Mouse (Mus musculus) cortical plate, adult 2 months (tissue): ENCODE data around the gene Naa15. TPM values are rescaled to one million over a fixed set of nuclear protein-coding genes. Genes with fewer than 3 reads are reported as not detected.

ENCODE experiments used
- H3K27ac ChIP-seq: fragments of 200-500 bp; 2 replicates; pipeline ENCODE4 v1.5.1; 2012; ENCODE audit warnings: low read length, control low read depth, inconsistent platforms; ENCODE audit not compliant: insufficient read depth
- H3K4me1 ChIP-seq: fragments of 200-500 bp; 2 replicates; pipeline ENCODE4 v1.6.1; 2011; ENCODE audit warnings: low read length; ENCODE audit not compliant: control insufficient read depth, insufficient read depth
- H3K4me3 ChIP-seq: fragments of 200-500 bp; 2 replicates; pipeline ENCODE4 v1.5.1; 2011; ENCODE audit warnings: mild to moderate bottlenecking, low read length, control low read depth; ENCODE audit not compliant: insufficient read depth
- CTCF ChIP-seq: fragments of 200-500 bp; IDR thresholded peaks from 2 replicates; pipeline ENCODE4 v1.5.1; 2011; ENCODE audit warnings: mild to moderate bottlenecking, control low read depth, low read length; ENCODE audit not compliant: insufficient read depth; ENCODE audit errors: extremely low read depth
- POLR2A ChIP-seq: fragments of 200-500 bp; IDR thresholded peaks from 2 replicates; pipeline ENCODE4 v1.6.1; 2011; ENCODE audit warnings: mild to moderate bottlenecking, low read length, control low read depth; ENCODE audit not compliant: insufficient read depth; ENCODE audit errors: extremely low read depth
- polyA plus RNA-seq: library from polyadenylated mRNA; depleted of rRNA; stranded (reverse); fragments of >200 nt; gene quantifications from 2 replicates; pipeline ENCODE4 v1.2.3, GENCODE M21; 2012; rRNA removed

The Naa15 gene
- polyA plus RNA-seq: 20.7 and 22.2 TPM in 2 replicates

GRCm38 (mm10) chr3:51415098-51416072 lies at the start of gene Naa15:
Gene Naa15 (plus strand): TSS chr3:51415148.
- TF ChIP-seq CTCF: no peak
- peak; percentile 60 for TF ChIP-seq POLR2A
- Histone ChIP-seq H3K4me1 (peaks cover 6% of the 10 kb centered on the region; the same call in 1 of the 2 replicates), H3K27ac (peak within 1 kb of the TSS; percentile 62), H3K4me3 (peak within 1 kb of the TSS; percentile 62)

GRCm38 (mm10) chr3:51365517-51365882 lies 49.4 kb upstream of the Naa15 start:
- TF ChIP-seq POLR2A (no peak), CTCF (no peak)
- H3K4me1 ChIP-seq: 0 out of 2 replicates have a peak, but pooled peaks cover 2% of the 10 kb centered on the region
- H3K27ac ChIP-seq: no peak overlapping the region
- H3K4me3 ChIP-seq: no peak overlapping the region

GRCm38 (mm10) chr3:51366926-51367325 lies 48.0 kb upstream of the Naa15 start:
- no peak overlapping the region for H3K4me3 ChIP-seq
- no peak overlapping the region for H3K27ac ChIP-seq
- TF ChIP-seq POLR2A (no peak), CTCF (no peak)
- 0 out of 2 replicates have a peak, but pooled peaks cover 2% of the 10 kb centered on the region for H3K4me1 ChIP-seq

GRCm38 (mm10) chr3:51368011-51368410 lies 46.9 kb upstream of the Naa15 start:
- no peak overlapping the region for H3K4me3 ChIP-seq
- TF ChIP-seq CTCF (no peak), POLR2A (no peak)
- H3K27ac ChIP-seq: no peak overlapping the region
- H3K4me1 ChIP-seq: 0 out of 2 replicates have a peak, but pooled peaks cover 2% of the 10 kb centered on the region

GRCm38 (mm10) chr3:51371826-51372225 lies 43.1 kb upstream of the Naa15 start:
- H3K4me3 ChIP-seq: no peak overlapping the region
- no peak overlapping the region for H3K27ac ChIP-seq
- TF ChIP-seq CTCF (no peak), POLR2A (no peak)

GRCm38 (mm10) chr3:51372883-51373282 lies 42.1 kb upstream of the Naa15 start:
- no peak for TF ChIP-seq POLR2A
- no peak for TF ChIP-seq CTCF
- Histone ChIP-seq H3K4me1 (no peaks in the 10 kb centered on the region), H3K27ac (no peak overlapping the region), H3K4me3 (no peak overlapping the region)

More at GRCm38 (mm10) chr3:51371826-51372225, 43.1 kb upstream of the Naa15 start:
- H3K4me1 ChIP-seq: no peaks in the 10 kb centered on the region

- no peak overlapping the region for H3K27ac ChIP-seq
- H3K4me3 ChIP-seq: no peak overlapping the region
- no peak for TF ChIP-seq POLR2A
- no peak for TF ChIP-seq CTCF
- no peaks in the 10 kb centered on the region for H3K4me1 ChIP-seq
These were observed 41.4 kb upstream of the Naa15 start for GRCm38 (mm10) chr3:51373544-51373943.

GRCm38 (mm10) chr3:51375307-51376265 lies 39.4 kb upstream of the Naa15 start:
- no peak overlapping the region for H3K27ac ChIP-seq
- H3K4me3 ChIP-seq: no peak overlapping the region
- no peak for TF ChIP-seq POLR2A
- TF ChIP-seq CTCF: peak; percentile 44; the same call in 1 of the 2 replicates
- no peaks in the 10 kb centered on the region for H3K4me1 ChIP-seq
